8 mouse cellular contexts compared by ENCODE assay signal in genomic region chr9:21264272-21264999, GRCm38 (mm10). TPM values are rescaled to one million over a fixed set of nuclear protein-coding genes. Genes with fewer than 3 reads are reported as not detected.
DNase-seq lines count a peak whose midpoint lies in the region; ATAC-seq and TF ChIP-seq lines count a peak whose summit lies in the region.

No protein-coding gene starts in this region.

- TF ChIP-seq POLR2A in liver, adult 2 months (IDR thresholded peaks at IDR 0.05; ENCODE audit: extremely low read depth, insufficient read depth, low read length), result no peak

- peak; percentile 40; the same call in 1 of the 2 replicates for ATAC-seq in heart, embryonic 12.5 days (ENCODE audit: insufficient number of reproducible peaks, low FRiP score)
- ATAC-seq in stomach, postnatal 0 days (ENCODE audit: low FRiP score, low TSS enrichment), result peak; percentile 33

- no peak for TF ChIP-seq CTCF in liver, adult 2 months (IDR thresholded peaks at IDR 0.05; ENCODE audit: low read depth, low read length)
- TF ChIP-seq CTCF in stomach, postnatal 0 days (IDR thresholded peaks at IDR 0.05; ENCODE audit: low read depth), result no peak

- 15% methylated on average over 17 of the region's 17 CpGs for WGBS in heart, embryonic 12.5 days
- 21% methylated on average over 17 of the region's 17 CpGs for WGBS in forebrain, embryonic 10.5 days
- WGBS in liver, adult 2 months, result 47% methylated on average over 17 of the region's 17 CpGs
- WGBS in stomach, postnatal 0 days, result 16% methylated on average over 17 of the region's 17 CpGs

- intact Hi-C loops in heart, postnatal 36 days (cut with DNase I), result loop anchor here (2.0 kb wide), 1 partner anchor 26 kb away; the partner anchor contains the start of gene Keap1

- TF ChIP-seq EP300 in stomach, postnatal 0 days (optimal IDR thresholded peaks at IDR 0.05), result no peak

- H3K9ac ChIP-seq in heart, embryonic 12.5 days, result peak overlapping the region; percentile 34; the same call in 1 of the 2 replicates
- peak overlapping the region; percentile 53; the same call in 1 of the 2 replicates for H3K9ac ChIP-seq in ES-E14 (ENCODE audit: insufficient read depth, low read depth, low read length, poor library complexity, severe bottlenecking)
- peak overlapping the region; percentile 36; the same call in 1 of the 2 replicates for H3K9ac ChIP-seq in liver, adult 2 months (ENCODE audit: low read depth, low read length)
- H3K9ac ChIP-seq in stomach, postnatal 0 days (ENCODE audit: low read length), result peak overlapping the region; percentile 93

- peaks cover 7% of the 10 kb centered on the region; the same call in 1 of the 2 replicates for H3K79me2 ChIP-seq in liver, adult 2 months (ENCODE audit: control insufficient read depth, insufficient read depth, low read length)

- 0 out of 2 replicates have a peak, but pooled peaks cover 5% of the 10 kb centered on the region for H3K27me3 ChIP-seq in heart, embryonic 12.5 days (replicated peaks)
- no peaks in the 10 kb centered on the region for H3K27me3 ChIP-seq in forebrain, embryonic 10.5 days (ENCODE audit: poor library complexity, severe bottlenecking)
- H3K27me3 ChIP-seq in liver, adult 2 months (ENCODE audit: control insufficient read depth, insufficient read depth, low read length), result no peaks in the 10 kb centered on the region
- H3K27me3 ChIP-seq in stomach, postnatal 0 days (ENCODE audit: control insufficient read depth, insufficient read depth, low read length), result no peaks in the 10 kb centered on the region

- peak overlapping the region; percentile 85 for H3K4me2 ChIP-seq in heart, embryonic 12.5 days
- peak overlapping the region; percentile 77 for H3K4me2 ChIP-seq in stomach, postnatal 0 days (replicated peaks; ENCODE audit: low read depth)

- H3K4me3 ChIP-seq in heart, embryonic 12.5 days, result peak overlapping the region; percentile 70
- H3K4me3 ChIP-seq in ES-E14 (ENCODE audit: insufficient read depth in 1 of 2, low read depth in 1 of 2, low read length in 2 of 2, poor library complexity in 1 of 2, severe bottlenecking in 1 of 2), result peak overlapping the region; percentile 59 to 97
- peak overlapping the region; percentile 92 for H3K4me3 ChIP-seq in forebrain, embryonic 10.5 days
- no peak overlapping the region for H3K4me3 ChIP-seq in liver, adult 2 months (ENCODE audit: insufficient read depth, low read depth, low read length)
- peak overlapping the region; percentile 98 for H3K4me3 ChIP-seq in stomach, postnatal 0 days (ENCODE audit: low read depth, low read length)

- no peaks in the 10 kb centered on the region for H3K9me3 ChIP-seq in heart, embryonic 12.5 days (replicated peaks)
- no peaks in the 10 kb centered on the region for H3K9me3 ChIP-seq in ES-E14 (ENCODE audit: control insufficient read depth, insufficient read depth, low read depth, low read length)
- no peaks in the 10 kb centered on the region for H3K9me3 ChIP-seq in forebrain, embryonic 10.5 days
- no peaks in the 10 kb centered on the region for H3K9me3 ChIP-seq in stomach, postnatal 0 days (ENCODE audit: control insufficient read depth, low read length)

- peaks cover 26% of the 10 kb centered on the region for H3K36me3 ChIP-seq in heart, embryonic 12.5 days
- peaks cover 13% of the 10 kb centered on the region for H3K36me3 ChIP-seq in ES-E14 (ENCODE audit: control insufficient read depth, insufficient read depth, low read length, poor library complexity, severe bottlenecking)
- peaks cover 30% of the 10 kb centered on the region for H3K36me3 ChIP-seq in forebrain, embryonic 10.5 days (replicated peaks)
- H3K36me3 ChIP-seq in liver, adult 2 months (ENCODE audit: control insufficient read depth, insufficient read depth, low read length), result peaks cover 7% of the 10 kb centered on the region; the same call in 1 of the 2 replicates
- H3K36me3 ChIP-seq in stomach, postnatal 0 days (ENCODE audit: control insufficient read depth, insufficient read depth, low read length), result peaks cover 12% of the 10 kb centered on the region

- peaks cover 25% of the 10 kb centered on the region for H3K4me1 ChIP-seq in heart, embryonic 12.5 days (replicated peaks)
- peaks cover 6 to 8% of the 10 kb centered on the region in 2 experiments; a peak in 3 of 4 replicates for H3K4me1 ChIP-seq in ES-E14 (ENCODE audit: control insufficient read depth in 2 of 2, insufficient read depth in 2 of 2, low read length in 2 of 2, poor library complexity in 1 of 2)
- H3K4me1 ChIP-seq in forebrain, embryonic 10.5 days, result peaks cover 25% of the 10 kb centered on the region
- peaks cover 8% of the 10 kb centered on the region for H3K4me1 ChIP-seq in liver, adult 2 months (ENCODE audit: control insufficient read depth, insufficient read depth, low read length)
- H3K4me1 ChIP-seq in stomach, postnatal 0 days (replicated peaks; ENCODE audit: control insufficient read depth, insufficient read depth), result peaks cover 4% of the 10 kb centered on the region; the same call in 1 of the 2 replicates

- peak overlapping the region; percentile 74 for H3K27ac ChIP-seq in heart, embryonic 12.5 days (ENCODE audit: poor library complexity, severe bottlenecking)
- H3K27ac ChIP-seq in ES-E14 (ENCODE audit: insufficient read depth, low read depth, low read length, poor library complexity, severe bottlenecking), result peak overlapping the region; percentile 14; the same call in 1 of the 2 replicates
- peak overlapping the region; percentile 93 for H3K27ac ChIP-seq in forebrain, embryonic 10.5 days
- H3K27ac ChIP-seq in liver, adult 2 months (replicated peaks; ENCODE audit: insufficient read depth, low read depth, low read length), result no peak overlapping the region
- H3K27ac ChIP-seq in stomach, postnatal 0 days (replicated peaks), result peak overlapping the region; percentile 90

- DNase-seq in heart, postnatal 36 days, result no peak
- no peak for DNase-seq in ES-E14 (ENCODE audit: low read depth, low spot score)
- DNase-seq in forebrain, embryonic 10.5 days (ENCODE audit: extremely low spot score, low spot score), result no peak
- DNase-seq in liver, adult 2 months (ENCODE audit: extremely low read depth, low read depth, low spot score), result no peak
- no peak for DNase-seq in stomach, postnatal 0 days (ENCODE audit: low spot score)
- no peak for DNase-seq in testis, postnatal 14 days (ENCODE audit: low spot score)
- DNase-seq in gastrocnemius, postnatal 25 days, result no peak

- in situ Hi-C loops in ES-E14 (cut with MboI; ENCODE audit: low sequenced_read_pairs in 2 of 2, unreplicated experiment in 2 of 2), result no loop called here

TF ChIP-seq in ES-E14, 5 proteins besides CTCF, POLR2A, EP300 and RAD21 (continues in another document):
- no peak for TF ChIP-seq HCFC1 (IDR thresholded peaks at IDR 0.05; ENCODE audit: borderline replicate concordance, insufficient read depth, low read length)
- no peak for TF ChIP-seq ZC3H11A (IDR thresholded peaks at IDR 0.05; ENCODE audit: borderline replicate concordance, low read depth, low read length)
- TF ChIP-seq CHD2 (IDR thresholded peaks at IDR 0.05; ENCODE audit: low read depth, low read length), result no peak
- no peak for TF ChIP-seq ZNF384 (IDR thresholded peaks at IDR 0.05; ENCODE audit: low read depth, low read length)

RNA-seq across cellular contexts. Expression of gene Atg4d, which starts 0.7 kb away (rescaled TPM):
- polyA plus RNA-seq in heart, embryonic 12.5 days (2016; fragmentation: Nextera tagmentation; extraction: Ambion mirVana), result 43.8 and 47.8 TPM in 2 replicates
- total RNA-seq in heart, postnatal 36 days (2021), result 10 to 100 TPM; 78.0 to 99.6 TPM
- total RNA-seq in ES-E14 (2012; rRNA removed), result 23.8 and 32.7 TPM in 2 replicates
- 45.2 and 48.5 TPM in 2 replicates for polyA plus RNA-seq in forebrain, embryonic 10.5 days (2016; fragmentation: Nextera tagmentation; extraction: Ambion mirVana)
- 22.3 and 27.3 TPM in 2 replicates for total RNA-seq in liver, adult 2 months (2014; rRNA removed)
- polyA plus RNA-seq in liver, adult 2 months (2012; rRNA removed), result 42.2 and 45.8 TPM in 2 replicates
- polyA plus RNA-seq in stomach, postnatal 0 days (2015; fragmentation: Nextera tagmentation; extraction: Ambion mirVana), result 38.6 and 41.7 TPM in 2 replicates
- 10 to 100 TPM; 60.5 to 63.9 TPM for total RNA-seq in gastrocnemius, postnatal 25 days (2021)

RNA-seq across cellular contexts. Expression of gene S1pr5, which starts 16.2 kb away (rescaled TPM):
- polyA plus RNA-seq in heart, embryonic 12.5 days (2016; fragmentation: Nextera tagmentation; extraction: Ambion mirVana), result 0.10 and 0.19 TPM in 2 replicates
- 1 to 10 TPM in 1 of 2 experiments, under 1 TPM in 1; 0.69 to 1.1 TPM for total RNA-seq in heart, postnatal 36 days (2021)
- total RNA-seq in ES-E14 (2012; rRNA removed), result 0.27 and 0.53 TPM in 2 replicates
- polyA plus RNA-seq in forebrain, embryonic 10.5 days (2016; fragmentation: Nextera tagmentation; extraction: Ambion mirVana), result 0.07 and 0.10 TPM in 2 replicates
- total RNA-seq in liver, adult 2 months (2014; rRNA removed), result 3.3 and 4.1 TPM in 2 replicates
- polyA plus RNA-seq in liver, adult 2 months (2012; rRNA removed), result 5.3 and 9.9 TPM in 2 replicates
- polyA plus RNA-seq in stomach, postnatal 0 days (2015; fragmentation: Nextera tagmentation; extraction: Ambion mirVana), result 4.7 and 5.0 TPM in 2 replicates
- total RNA-seq in gastrocnemius, postnatal 25 days (2021), result under 1 TPM; 0.13 to 0.16 TPM

RNA-seq across cellular contexts. Expression of gene Kri1, which starts 23.3 kb away (rescaled TPM):
- 11.9 and 13.6 TPM in 2 replicates for polyA plus RNA-seq in heart, embryonic 12.5 days (2016; fragmentation: Nextera tagmentation; extraction: Ambion mirVana)
- 10 to 100 TPM; 16.5 to 18.0 TPM for total RNA-seq in heart, postnatal 36 days (2021)
- total RNA-seq in ES-E14 (2012; rRNA removed), result 81.6 and 108 TPM in 2 replicates
- polyA plus RNA-seq in forebrain, embryonic 10.5 days (2016; fragmentation: Nextera tagmentation; extraction: Ambion mirVana), result 18.3 and 18.8 TPM in 2 replicates
- total RNA-seq in liver, adult 2 months (2014; rRNA removed), result 5.0 and 6.5 TPM in 2 replicates
- 6.3 and 9.7 TPM in 2 replicates for polyA plus RNA-seq in liver, adult 2 months (2012; rRNA removed)
- 6.7 and 7.9 TPM in 2 replicates for polyA plus RNA-seq in stomach, postnatal 0 days (2015; fragmentation: Nextera tagmentation; extraction: Ambion mirVana)
- 1 to 10 TPM; 8.3 to 8.5 TPM for total RNA-seq in gastrocnemius, postnatal 25 days (2021)

RNA-seq across cellular contexts. Expression of gene Keap1, which starts 25.3 kb away (rescaled TPM):
- polyA plus RNA-seq in heart, embryonic 12.5 days (2016; fragmentation: Nextera tagmentation; extraction: Ambion mirVana), result 46.7 and 49.6 TPM in 2 replicates
- 10 to 100 TPM; 41.9 to 43.1 TPM for total RNA-seq in heart, postnatal 36 days (2021)
- 23.3 and 27.4 TPM in 2 replicates for total RNA-seq in ES-E14 (2012; rRNA removed)
- 46.7 and 48.6 TPM in 2 replicates for polyA plus RNA-seq in forebrain, embryonic 10.5 days (2016; fragmentation: Nextera tagmentation; extraction: Ambion mirVana)
- total RNA-seq in liver, adult 2 months (2014; rRNA removed), result 29.5 and 37.3 TPM in 2 replicates
- polyA plus RNA-seq in liver, adult 2 months (2012; rRNA removed), result 69.1 and 76.4 TPM in 2 replicates
- 37.2 and 40.8 TPM in 2 replicates for polyA plus RNA-seq in stomach, postnatal 0 days (2015; fragmentation: Nextera tagmentation; extraction: Ambion mirVana)
- 10 to 100 TPM; 55.0 to 56.3 TPM for total RNA-seq in gastrocnemius, postnatal 25 days (2021)

RNA-seq across cellular contexts. Expression of gene Cdkn2d, which starts 26.8 kb away (rescaled TPM):
- polyA plus RNA-seq in heart, embryonic 12.5 days (2016; fragmentation: Nextera tagmentation; extraction: Ambion mirVana), result 88.5 and 89.2 TPM in 2 replicates
- 10 to 100 TPM; 15.9 to 18.4 TPM for total RNA-seq in heart, postnatal 36 days (2021)
- 9.6 and 12.7 TPM in 2 replicates for total RNA-seq in ES-E14 (2012; rRNA removed)
- 40.4 and 42.9 TPM in 2 replicates for polyA plus RNA-seq in forebrain, embryonic 10.5 days (2016; fragmentation: Nextera tagmentation; extraction: Ambion mirVana)
- total RNA-seq in liver, adult 2 months (2014; rRNA removed), result 3.0 and 3.9 TPM in 2 replicates
- polyA plus RNA-seq in liver, adult 2 months (2012; rRNA removed), result 5.1 and 5.2 TPM in 2 replicates
- polyA plus RNA-seq in stomach, postnatal 0 days (2015; fragmentation: Nextera tagmentation; extraction: Ambion mirVana), result 23.1 and 28.0 TPM in 2 replicates
- total RNA-seq in gastrocnemius, postnatal 25 days (2021), result 1 to 10 TPM; 7.4 to 9.1 TPM

Comparison
In these comparisons a context has a peak if more than half of its experiments do, and no peak if none do; other contexts are left out.
1. H3K9ac ChIP-seq: peak in every context shown above with its lines; median percentile 93 in stomach, postnatal 0 days; 53 in ES-E14; 36 in liver, adult 2 months; 34 in heart, embryonic 12.5 days.